Mouse (Mus musculus): ENCODE measurements at regions not wholly inside any gene's neighbourhood (a gene's known extent, or its start where the extent isn't known, plus 50 kb on each side); places are given as distances from the start of the nearest gene placed in this dataset.

- ATAC-seq = peak; percentile 58
Observed at GRCm38 (mm10) chr3:149357903-149358569, 367.7 kb upstream of the Adgrl2 start.

GRCm38 (mm10) chr3:149357121-149357520, 366.8 kb upstream of the Adgrl2 start:
- H3K9me3 ChIP-seq = no peaks in the 10 kb centered on the region
- no peak overlapping the region for H3K27ac ChIP-seq
- H3K27me3 ChIP-seq (replicated peaks) = no peaks in the 10 kb centered on the region
- H3K36me3 ChIP-seq = no peaks in the 10 kb centered on the region
- 48% methylated on average over 2 of the region's 2 CpGs for WGBS
- no peak overlapping the region for H3K4me3 ChIP-seq (replicated peaks)
- ATAC-seq = no peak
- no peak overlapping the region for H3K9ac ChIP-seq
- H3K4me1 ChIP-seq (replicated peaks) = peaks cover 4% of the 10 kb centered on the region; the same call in 1 of the 2 replicates
- no peak overlapping the region for H3K4me2 ChIP-seq (replicated peaks)

More at GRCm38 (mm10) chr3:149357903-149358569, 367.7 kb upstream of the Adgrl2 start:
- H3K4me1 ChIP-seq (replicated peaks) = peaks cover 4% of the 10 kb centered on the region; the same call in 1 of the 2 replicates
- WGBS = 46% methylated on average over 14 of the region's 14 CpGs
- no peaks in the 10 kb centered on the region for H3K9me3 ChIP-seq
- no peaks in the 10 kb centered on the region for H3K27me3 ChIP-seq (replicated peaks)
- H3K9ac ChIP-seq = no peak overlapping the region
- 0 out of 2 replicates have a peak overlapping the region, but pooled peaks have one; percentile 24 for H3K27ac ChIP-seq
- H3K4me2 ChIP-seq (replicated peaks) = no peak overlapping the region
- no peak overlapping the region for H3K4me3 ChIP-seq (replicated peaks)
- H3K36me3 ChIP-seq = no peaks in the 10 kb centered on the region

- Histone ChIP-seq H3K4me3 (replicated peaks) (no peak overlapping the region), H3K4me2 (replicated peaks) (no peak overlapping the region), H3K27ac (no peak overlapping the region), H3K27me3 (replicated peaks) (no peaks in the 10 kb centered on the region), H3K4me1 (replicated peaks) (peaks cover 4% of the 10 kb centered on the region; the same call in 1 of the 2 replicates), H3K36me3 (no peaks in the 10 kb centered on the region), H3K9ac (no peak overlapping the region), H3K9me3 (no peaks in the 10 kb centered on the region)
- no peak for ATAC-seq
- 92% methylated on average over 11 of the region's 11 CpGs for WGBS
Observed at GRCm38 (mm10) chr3:149355362-149355761, 365.0 kb upstream of the Adgrl2 start.

- Histone ChIP-seq H3K27ac (no peak overlapping the region), H3K4me3 (replicated peaks) (no peak overlapping the region), H3K27me3 (replicated peaks) (no peaks in the 10 kb centered on the region), H3K36me3 (no peaks in the 10 kb centered on the region), H3K9ac (no peak overlapping the region), H3K9me3 (no peaks in the 10 kb centered on the region), H3K4me2 (replicated peaks) (no peak overlapping the region), H3K4me1 (replicated peaks) (peaks cover 4% of the 10 kb centered on the region; the same call in 1 of the 2 replicates)
- 82% methylated on average over 5 of the region's 5 CpGs for WGBS
- no peak for ATAC-seq
Observed at GRCm38 (mm10) chr3:149353958-149354357, 363.6 kb upstream of the Adgrl2 start.

GRCm38 (mm10) chr3:149352546-149352945, 362.2 kb upstream of the Adgrl2 start:
- Histone ChIP-seq H3K36me3 (no peaks in the 10 kb centered on the region), H3K9me3 (no peaks in the 10 kb centered on the region), H3K9ac (no peak overlapping the region), H3K27ac (no peak overlapping the region), H3K4me3 (replicated peaks) (no peak overlapping the region), H3K27me3 (replicated peaks) (no peaks in the 10 kb centered on the region), H3K4me1 (replicated peaks) (0 out of 2 replicates have a peak, but pooled peaks cover 3% of the 10 kb centered on the region), H3K4me2 (replicated peaks) (no peak overlapping the region)
- WGBS = 58% methylated on average over 6 of the region's 6 CpGs
- no peak for ATAC-seq

GRCm38 (mm10) chr3:149349731-149350130, 359.4 kb upstream of the Adgrl2 start:
- H3K27me3 ChIP-seq (replicated peaks) = no peaks in the 10 kb centered on the region
- H3K9ac ChIP-seq = no peak overlapping the region
- 65% methylated on average over 6 of the region's 6 CpGs for WGBS
- H3K9me3 ChIP-seq = no peaks in the 10 kb centered on the region
- no peak overlapping the region for H3K27ac ChIP-seq
- H3K4me3 ChIP-seq (replicated peaks) = no peak overlapping the region
- H3K36me3 ChIP-seq = no peaks in the 10 kb centered on the region
- H3K4me1 ChIP-seq (replicated peaks) = peaks cover 8% of the 10 kb centered on the region; the same call in 1 of the 2 replicates
- ATAC-seq = no peak
- H3K4me2 ChIP-seq (replicated peaks) = no peak overlapping the region

GRCm38 (mm10) chr3:149349211-149349697, 358.9 kb upstream of the Adgrl2 start:
- Histone ChIP-seq H3K4me3 (replicated peaks) (no peak overlapping the region), H3K36me3 (no peaks in the 10 kb centered on the region), H3K9me3 (no peaks in the 10 kb centered on the region), H3K4me1 (replicated peaks) (peaks cover 8% of the 10 kb centered on the region; the same call in 1 of the 2 replicates), H3K9ac (no peak overlapping the region), H3K27ac (no peak overlapping the region), H3K4me2 (replicated peaks) (no peak overlapping the region), H3K27me3 (replicated peaks) (no peaks in the 10 kb centered on the region)
- ATAC-seq = peak; percentile 88
- 34% methylated on average over 9 of the region's 9 CpGs for WGBS

- 49% methylated on average over 1 of the region's 1 CpGs for WGBS
- ATAC-seq = 0 out of 2 replicates have a peak, but pooled peaks have one; percentile 34
Observed at GRCm38 (mm10) chr3:149348459-149348971, 358.2 kb upstream of the Adgrl2 start.

GRCm38 (mm10) chr3:149347241-149347992, 357.1 kb upstream of the Adgrl2 start:
- Histone ChIP-seq H3K4me3 (replicated peaks) (no peak overlapping the region), H3K4me1 (replicated peaks) (peaks cover 8% of the 10 kb centered on the region; the same call in 1 of the 2 replicates), H3K27me3 (replicated peaks) (no peaks in the 10 kb centered on the region), H3K36me3 (no peaks in the 10 kb centered on the region), H3K4me2 (replicated peaks) (no peak overlapping the region), H3K27ac (no peak overlapping the region), H3K9ac (no peak overlapping the region), H3K9me3 (no peaks in the 10 kb centered on the region)
- 38% methylated on average over 6 of the region's 6 CpGs for whole genome bisulfite sequencing
- ATAC-seq = no peak

More at GRCm38 (mm10) chr3:149348459-149348971, 358.2 kb upstream of the Adgrl2 start:
- no peaks in the 10 kb centered on the region for H3K9me3 ChIP-seq
- H3K9ac ChIP-seq = no peak overlapping the region
- no peak overlapping the region for H3K4me3 ChIP-seq (replicated peaks)
- H3K36me3 ChIP-seq = no peaks in the 10 kb centered on the region
- 0 out of 2 replicates have a peak overlapping the region, but pooled peaks have one; percentile 2 for H3K27ac ChIP-seq
- no peaks in the 10 kb centered on the region for H3K27me3 ChIP-seq (replicated peaks)
- no peak overlapping the region for H3K4me2 ChIP-seq (replicated peaks)
- peaks cover 8% of the 10 kb centered on the region; the same call in 1 of the 2 replicates for H3K4me1 ChIP-seq (replicated peaks)

GRCm38 (mm10) chr3:149342511-149342910, 352.2 kb upstream of the Adgrl2 start:
- no peaks in the 10 kb centered on the region for H3K9me3 ChIP-seq
- no peak overlapping the region for H3K9ac ChIP-seq
- H3K4me1 ChIP-seq (replicated peaks) = peaks cover 6% of the 10 kb centered on the region; the same call in 1 of the 2 replicates
- WGBS = 70% methylated on average over 6 of the region's 6 CpGs
- H3K36me3 ChIP-seq = no peaks in the 10 kb centered on the region
- no peak overlapping the region for H3K4me2 ChIP-seq (replicated peaks)
- no peaks in the 10 kb centered on the region for H3K27me3 ChIP-seq (replicated peaks)
- H3K4me3 ChIP-seq (replicated peaks) = no peak overlapping the region
- no peak for ATAC-seq
- H3K27ac ChIP-seq = no peak overlapping the region

- Histone ChIP-seq H3K27me3 (replicated peaks) (no peaks in the 10 kb centered on the region), H3K27ac (no peak overlapping the region), H3K4me3 (replicated peaks) (no peak overlapping the region), H3K9ac (no peak overlapping the region), H3K4me2 (replicated peaks) (no peak overlapping the region), H3K9me3 (no peaks in the 10 kb centered on the region), H3K4me1 (replicated peaks) (0 out of 2 replicates have a peak, but pooled peaks cover 2% of the 10 kb centered on the region), H3K36me3 (no peaks in the 10 kb centered on the region)
- ATAC-seq = peak; percentile 18; the same call in 1 of the 2 replicates
- WGBS = 92% methylated on average over 3 of the region's 3 CpGs
Observed at GRCm38 (mm10) chr3:149339374-149339753, 349.0 kb upstream of the Adgrl2 start.

Data from intestine, embryonic 15.5 days (tissue).